Mouse (Mus musculus): Measurements from ENCODE around the gene Tmem151b.

- TF ChIP-seq POLR2A (IDR thresholded peaks at IDR 0.05; ENCODE audit: insufficient read depth, low read depth, low read length) (no peak), CTCF (IDR thresholded peaks at IDR 0.05; ENCODE audit: insufficient read depth, low read depth, low read length) (no peak)
These were observed 43.3 kb upstream of the Tmem151b start for GRCm38 (mm10) chr17:45592606-45593431.
